Mouse (Mus musculus) gonadal fat pad, adult 2 months (tissue): ENCODE measurements around the gene Chp2. TPM values are rescaled to one million over a fixed set of nuclear protein-coding genes. Genes with fewer than 3 reads are reported as not detected.
"Not testable (repeated sequence)": the region's sequence is repeated elsewhere in the genome, so short reads cannot be mapped to it uniquely, and the experiment has no call there.

ENCODE experiments used
- DNase-seq: peaks from one replicate; pipeline ENCODE4 v3.0.0-alpha.2; 2012; ENCODE audit warnings: low read depth
- polyA plus RNA-seq: library from polyadenylated mRNA; depleted of rRNA; stranded (reverse); fragments of >200 nt; gene quantifications from 2 replicates; pipeline ENCODE4 v1.2.3, GENCODE M21; 2012; rRNA removed

Gene Chp2
- polyA plus RNA-seq, 1 experiment, result 11.2 TPM

- DNase-seq, result not testable (repeated sequence)
Measured at GRCm38 (mm10) chr7:122242744-122243143, 23.4 kb downstream of the Chp2 start.

- no peak for DNase-seq
Measured at GRCm38 (mm10) chr7:122244166-122244565, 24.9 kb downstream of the Chp2 start.

GRCm38 (mm10) chr7:122244584-122244983, 25.3 kb downstream of the Chp2 start:
- no peak for DNase-seq

GRCm38 (mm10) chr7:122245976-122246375, 26.7 kb downstream of the Chp2 start:
- DNase-seq, result no peak

GRCm38 (mm10) chr7:122247254-122247864, 28.1 kb downstream of the Chp2 start:
- no peak for DNase-seq

- no peak for DNase-seq
Measured at GRCm38 (mm10) chr7:122249321-122249821, 30.1 kb downstream of the Chp2 start.

- DNase-seq, result no peak
Measured at GRCm38 (mm10) chr7:122251197-122252011, 32.1 kb downstream of the Chp2 start.

- DNase-seq, result no peak
Measured at GRCm38 (mm10) chr7:122256722-122257121, 37.4 kb downstream of the Chp2 start.

GRCm38 (mm10) chr7:122258521-122258920, 39.2 kb downstream of the Chp2 start:
- no peak for DNase-seq

GRCm38 (mm10) chr7:122260055-122260602, 40.8 kb downstream of the Chp2 start:
- no peak for DNase-seq

- no peak for DNase-seq
Measured at GRCm38 (mm10) chr7:122268983-122269486, 49.7 kb downstream of the Chp2 start.

GRCm38 (mm10) chr7:122272334-122272733, 53.0 kb downstream of the Chp2 start:
- DNase-seq, result no peak

Other genes starting within 250 kb of the Chp2 start
- 29.6 and 34.2 TPM in 2 replicates for gene Cog7, start 237.8 kb upstream of the Chp2 start, polyA plus RNA-seq
- 76.8 and 102 TPM in 2 replicates for gene Gga2, start 198.3 kb upstream of the Chp2 start, polyA plus RNA-seq
- gene Ubfd1, start 152.3 kb upstream of the Chp2 start, polyA plus RNA-seq, result 31.5 and 36.7 TPM in 2 replicates
- gene Ears2, start 152.2 kb upstream of the Chp2 start, polyA plus RNA-seq, result 12.9 and 15.8 TPM in 2 replicates
- 194 and 255 TPM in 2 replicates for gene Ndufab1, start 117.6 kb upstream of the Chp2 start, polyA plus RNA-seq
- gene Palb2, start 86.5 kb upstream of the Chp2 start, polyA plus RNA-seq, result 1.2 and 1.4 TPM in 2 replicates
- 68.9 and 89.2 TPM in 2 replicates for gene Dctn5, start 86.5 kb upstream of the Chp2 start, polyA plus RNA-seq
- 2.0 and 2.3 TPM in 2 replicates for gene Plk1, start 60.1 kb upstream of the Chp2 start, polyA plus RNA-seq
- 0.04 and 0.13 TPM in 2 replicates for gene Ern2, start 33.3 kb upstream of the Chp2 start, polyA plus RNA-seq
- gene Prkcb, start 69.3 kb downstream of the Chp2 start, polyA plus RNA-seq, result 12.1 and 12.7 TPM in 2 replicates